Mouse (Mus musculus) midbrain, embryonic 11.5 days (tissue): Measurements from ENCODE around the gene Bbs1. TPM values are rescaled to one million over a fixed set of nuclear protein-coding genes. Genes with fewer than 3 reads are reported as not detected.

Experiments
- ATAC-seq: fragments of 200-750 bp; cut with Nextera tagmentation; 2 replicates; pipeline ENCODE4 v1.8.0; 2017; ENCODE audit warnings: moderate TSS enrichment, moderate library complexity; ENCODE audit not compliant: low FRiP score
- DNase-seq: peaks from one replicate; pipeline ENCODE4 v3.0.0; 2015; ENCODE audit warnings: low spot score; ENCODE audit errors: missing footprints
- H3K27ac ChIP-seq: fragments of 300-500 bp; sonication (generic); 2 replicates; pipeline ENCODE4 v1.5.1; 2014; ENCODE audit warnings: low read depth, low read length
- H3K27me3 ChIP-seq: fragments of 300-500 bp; sonication (generic); 2 replicates; pipeline ENCODE4 v1.6.1; 2014; ENCODE audit warnings: mild to moderate bottlenecking, low read length, moderate library complexity, mixed read lengths; ENCODE audit not compliant: control insufficient read depth, insufficient read depth
- H3K36me3 ChIP-seq: fragments of 300-500 bp; sonication (generic); 2 replicates; pipeline ENCODE4 v1.6.1; 2014; ENCODE audit warnings: mild to moderate bottlenecking, low read length, moderate library complexity, mixed read lengths; ENCODE audit not compliant: control insufficient read depth, insufficient read depth
- H3K4me1 ChIP-seq: fragments of 300-500 bp; sonication (generic); 2 replicates; pipeline ENCODE4 v1.6.1; 2014; ENCODE audit warnings: low read length; ENCODE audit not compliant: control insufficient read depth, insufficient read depth
- H3K4me2 ChIP-seq: fragments of 300-500 bp; sonication (generic); 2 replicates; pipeline ENCODE4 v1.6.1; 2014; ENCODE audit warnings: mild to moderate bottlenecking, moderate library complexity
- H3K4me3 ChIP-seq: fragments of 300-500 bp; sonication (generic); 2 replicates; pipeline ENCODE4 v1.5.1; 2014; ENCODE audit warnings: low read depth, low read length
- H3K9ac ChIP-seq: fragments of 300-500 bp; sonication (generic); 2 replicates; pipeline ENCODE4 v1.6.1; 2014; ENCODE audit warnings: low read length
- H3K9me3 ChIP-seq: fragments of 300-500 bp; sonication (generic); 2 replicates; pipeline ENCODE4 v1.6.1; 2016; ENCODE audit warnings: low read length; ENCODE audit not compliant: control insufficient read depth
- WGBS: fragments of 180-500 bp; shearing (Covaris S2); extraction: QIAGEN DNeasy Blood & Tissue Kit; methylation state at CpG from one replicate; pipeline ENCODE4 v1.1.7; 2014; 5-methylcytosine and 5-hydroxymethylcytosine counted together
- polyA plus RNA-seq: library from polyadenylated mRNA; unstranded; fragments of >200 nt; fragmentation: Nextera tagmentation; extraction: Ambion mirVana; gene quantifications from 2 replicates; pipeline ENCODE4 v1.2.1, GENCODE M21; 2014

Bbs1 gene
- polyA plus RNA-seq, 1 experiment from 2014 or later, result 7.8 TPM

- Histone ChIP-seq H3K4me3 (no peak overlapping the region), H3K27ac (no peak overlapping the region), H3K9me3 (no peaks in the 10 kb centered on the region), H3K9ac (no peak overlapping the region), H3K4me2 (no peak overlapping the region), H3K4me1 (no peaks in the 10 kb centered on the region), H3K36me3 (no peaks in the 10 kb centered on the region), H3K27me3 (no peaks in the 10 kb centered on the region)
- ATAC-seq, result no peak
- 55% methylated on average over 21 of the region's 21 CpGs for WGBS
- no peak for DNase-seq
These were observed 9.5 kb downstream of the Bbs1 start for GRCm38 (mm10) chr19:4896780-4897520.

GRCm38 (mm10) chr19:4891798-4892197 is 14.6 kb downstream of the Bbs1 start:
- Histone ChIP-seq H3K36me3 (no peaks in the 10 kb centered on the region), H3K27ac (no peak overlapping the region), H3K4me2 (no peak overlapping the region), H3K4me1 (no peaks in the 10 kb centered on the region), H3K27me3 (no peaks in the 10 kb centered on the region), H3K4me3 (no peak overlapping the region), H3K9ac (no peak overlapping the region), H3K9me3 (no peaks in the 10 kb centered on the region)
- ATAC-seq, result no peak
- 84% methylated on average over 3 of the region's 3 CpGs for WGBS
- no peak for DNase-seq

DNA sequence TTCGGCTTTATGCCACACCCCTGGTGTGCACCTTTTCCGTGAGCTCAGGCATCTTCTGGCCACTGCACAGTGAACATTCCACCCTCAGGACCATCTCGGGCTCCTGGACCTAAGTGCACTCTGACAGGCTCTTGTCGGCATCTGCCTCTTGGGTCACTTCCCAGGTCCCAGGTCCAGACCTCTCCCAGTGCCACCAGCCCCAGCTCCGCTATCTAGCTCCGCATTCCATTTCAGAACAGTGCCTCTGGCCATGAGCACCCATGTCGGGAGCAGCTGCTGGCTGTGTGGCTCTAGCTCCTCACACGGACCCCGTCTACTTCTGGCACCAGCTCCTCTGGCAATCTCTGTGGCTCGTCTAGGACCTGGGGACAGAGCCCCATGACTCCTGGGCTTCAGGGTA is 16.6 kb downstream of the Bbs1 start:
- Histone ChIP-seq H3K9ac (no peak overlapping the region), H3K27me3 (no peaks in the 10 kb centered on the region), H3K27ac (no peak overlapping the region), H3K36me3 (no peaks in the 10 kb centered on the region), H3K9me3 (no peaks in the 10 kb centered on the region), H3K4me1 (no peaks in the 10 kb centered on the region), H3K4me3 (no peak overlapping the region), H3K4me2 (no peak overlapping the region)
- no peak for DNase-seq
- no peak for ATAC-seq
- 88% methylated on average over 10 of the region's 10 CpGs for WGBS

DNA sequence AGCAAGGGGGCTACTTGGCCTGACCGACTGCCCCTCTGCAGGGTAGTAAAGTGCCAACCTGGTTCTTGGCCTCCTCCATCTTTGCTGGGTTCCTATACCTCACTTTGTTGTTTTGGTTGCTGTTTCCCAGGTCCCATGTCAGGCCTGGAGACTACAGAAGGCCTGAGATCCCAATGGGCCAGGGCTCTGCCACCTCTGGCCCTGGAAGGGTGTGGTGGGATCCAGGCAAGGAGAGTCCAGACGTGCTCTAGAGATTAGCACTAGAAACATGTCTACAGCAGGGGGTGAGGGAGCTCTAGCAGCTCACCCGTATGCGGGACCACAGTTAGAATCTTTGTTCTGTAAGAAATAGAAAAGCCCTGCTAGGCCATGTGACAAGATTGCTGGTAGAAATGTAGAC is 22.5 kb downstream of the Bbs1 start:
- no peak overlapping the region for H3K4me3 ChIP-seq
- H3K9me3 ChIP-seq, result no peaks in the 10 kb centered on the region
- H3K36me3 ChIP-seq, result no peaks in the 10 kb centered on the region
- H3K27ac ChIP-seq, result no peak overlapping the region
- H3K9ac ChIP-seq, result no peak overlapping the region
- DNase-seq, result no peak
- H3K27me3 ChIP-seq, result no peaks in the 10 kb centered on the region
- no peak overlapping the region for H3K4me2 ChIP-seq
- no peak for ATAC-seq
- WGBS, result 82% methylated on average over 4 of the region's 4 CpGs
- no peaks in the 10 kb centered on the region; the same call in 1 of the 2 replicates for H3K4me1 ChIP-seq

- Histone ChIP-seq H3K4me3 (peak overlapping the region; percentile 91), H3K27ac (no peak overlapping the region), H3K9ac (peak overlapping the region; percentile 82), H3K36me3 (no peaks in the 10 kb centered on the region), H3K4me1 (peaks cover 6% of the 10 kb centered on the region), H3K4me2 (peak overlapping the region; percentile 84), H3K27me3 (no peaks in the 10 kb centered on the region), H3K9me3 (no peaks in the 10 kb centered on the region)
- ATAC-seq (no peak), DNase-seq (no peak)
- WGBS, result 71% methylated on average over 10 of the region's 10 CpGs
These were observed 27.1 kb downstream of the Bbs1 start for GRCm38 (mm10) chr19:4879324-4879703.

DNA sequence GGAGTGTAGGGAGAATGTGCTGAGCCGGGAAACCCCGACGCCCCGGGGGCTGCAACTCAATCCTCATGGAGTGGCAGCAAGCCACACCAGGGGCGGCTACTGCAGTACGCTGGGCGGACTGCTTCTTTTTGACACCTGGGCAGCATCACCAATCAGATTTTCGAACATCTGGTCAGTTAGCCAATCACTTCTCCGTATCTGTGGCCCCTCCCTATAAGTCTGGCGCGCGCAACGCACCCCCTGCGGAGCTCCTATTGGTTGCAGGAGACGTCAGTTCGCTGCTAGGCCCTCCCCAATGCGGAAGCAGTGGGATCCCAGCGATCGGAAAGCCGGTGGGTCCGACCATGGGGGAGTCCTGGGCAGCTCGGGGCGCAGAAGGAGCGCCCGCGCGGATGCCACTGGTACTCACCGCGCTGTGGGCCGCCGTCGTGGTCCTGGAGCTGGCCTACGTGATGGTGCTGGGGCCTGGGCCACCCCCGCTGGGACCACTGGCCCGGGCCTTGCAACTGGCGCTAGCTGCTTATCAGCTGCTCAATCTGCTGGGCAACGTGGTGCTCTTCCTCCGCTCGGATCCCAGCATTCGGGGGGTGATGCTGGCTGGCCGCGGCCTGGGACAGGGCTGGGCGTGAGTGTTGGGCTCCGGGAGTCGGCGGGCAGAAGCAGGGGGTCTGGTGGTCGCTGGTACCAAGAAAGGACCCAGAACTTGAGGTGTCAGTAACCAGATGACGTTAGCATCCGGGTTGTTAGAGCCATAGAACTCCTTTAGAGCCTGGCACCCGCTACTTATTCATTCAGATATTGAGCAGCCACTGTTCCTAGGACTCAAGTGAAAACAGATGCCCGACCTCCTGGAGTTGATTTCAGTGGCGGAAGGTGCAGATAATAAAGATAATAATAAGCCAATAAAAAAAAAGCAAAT is 27.8 kb downstream of the Bbs1 start, which contains the start of gene Zdhhc24:
Gene Zdhhc24 (plus strand): TSS at position 264 of the 919 bp plus-strand sequence.
- Histone ChIP-seq H3K9ac (peak within 1 kb of the TSS; percentile 82), H3K4me3 (peak within 1 kb of the TSS; percentile 91), H3K36me3 (no peaks in the 10 kb centered on the region), H3K9me3 (no peaks in the 10 kb centered on the region), H3K4me2 (peak within 1 kb of the TSS; percentile 84), H3K27ac (peak within 1 kb of the TSS; percentile 25; the same call in 1 of the 2 replicates), H3K4me1 (peaks cover 6% of the 10 kb centered on the region), H3K27me3 (no peaks in the 10 kb centered on the region)
- DNase-seq (peak; percentile 99), ATAC-seq (peak; percentile 98)
- WGBS, result 1% methylated on average over 52 of the region's 52 CpGs

DNA sequence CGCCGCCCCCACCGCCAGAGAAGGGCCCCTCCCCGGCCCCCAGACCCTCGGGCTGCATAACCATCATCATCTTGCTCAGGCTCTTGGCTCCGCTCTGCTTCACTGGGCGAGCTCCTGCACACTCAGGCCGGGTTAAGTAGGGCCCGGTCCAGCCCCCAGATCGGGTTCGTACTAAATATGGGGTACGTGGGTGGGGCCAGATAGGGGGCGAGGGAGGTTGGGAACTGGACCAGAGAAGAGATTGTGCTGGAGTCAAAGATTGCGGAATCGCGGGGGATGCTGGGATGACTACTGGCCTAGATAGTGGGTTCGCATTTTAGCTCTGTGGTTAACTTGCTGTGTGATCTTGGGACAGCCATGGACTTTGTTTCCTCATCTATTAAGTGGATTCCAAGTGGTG is 28.6 kb downstream of the Bbs1 start, which contains the start of gene Actn3:
Gene Actn3 (minus strand): TSS at position 125 of the 400 bp plus-strand sequence.
- DNase-seq, result peak; percentile 84
- peak within 1 kb of the TSS; percentile 25; the same call in 1 of the 2 replicates for H3K27ac ChIP-seq
- H3K9ac ChIP-seq, result peak within 1 kb of the TSS; percentile 82
- WGBS, result 4% methylated on average over 17 of the region's 17 CpGs
- H3K4me1 ChIP-seq, result peaks cover 6% of the 10 kb centered on the region
- no peaks in the 10 kb centered on the region for H3K9me3 ChIP-seq
- H3K36me3 ChIP-seq, result no peaks in the 10 kb centered on the region
- peak within 1 kb of the TSS; percentile 84 for H3K4me2 ChIP-seq
- peak within 1 kb of the TSS; percentile 91 for H3K4me3 ChIP-seq
- H3K27me3 ChIP-seq, result no peaks in the 10 kb centered on the region
- peak; percentile 12; the same call in 1 of the 2 replicates for ATAC-seq

GRCm38 (mm10) chr19:4876755-4877154 is 29.7 kb downstream of the Bbs1 start:
- Histone ChIP-seq H3K36me3 (no peaks in the 10 kb centered on the region), H3K27ac (no peak overlapping the region), H3K9me3 (no peaks in the 10 kb centered on the region), H3K4me2 (no peak overlapping the region), H3K27me3 (no peaks in the 10 kb centered on the region), H3K4me3 (no peak overlapping the region), H3K4me1 (peaks cover 6% of the 10 kb centered on the region), H3K9ac (no peak overlapping the region)
- ATAC-seq (no peak), DNase-seq (no peak)
- WGBS, result 67% methylated on average over 3 of the region's 3 CpGs

DNA sequence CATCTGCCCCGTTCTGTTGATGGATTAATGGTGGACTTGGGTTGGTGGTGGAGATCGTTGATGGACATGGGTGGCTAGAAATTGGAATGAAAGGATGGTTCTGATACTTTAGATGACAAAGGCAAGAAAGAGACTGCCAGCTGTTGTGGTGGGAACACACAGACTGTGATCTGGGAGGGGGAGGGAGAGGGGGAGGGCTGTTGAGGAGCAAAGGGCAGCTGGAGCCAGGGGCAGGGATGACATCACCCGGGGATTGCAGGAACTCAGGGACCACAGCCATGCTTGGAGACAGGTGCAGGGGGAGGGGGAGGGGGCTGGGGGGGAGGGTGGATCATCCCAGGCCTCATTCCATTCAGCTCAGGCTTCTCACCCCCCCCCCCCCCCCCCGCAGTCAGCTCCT is 30.2 kb downstream of the Bbs1 start:
- ATAC-seq (no peak), DNase-seq (no peak)
- no peak overlapping the region for H3K4me2 ChIP-seq
- H3K27ac ChIP-seq, result no peak overlapping the region
- no peaks in the 10 kb centered on the region for H3K27me3 ChIP-seq
- H3K4me1 ChIP-seq, result peaks cover 6% of the 10 kb centered on the region
- H3K9me3 ChIP-seq, result no peaks in the 10 kb centered on the region
- no peaks in the 10 kb centered on the region for H3K36me3 ChIP-seq
- H3K4me3 ChIP-seq, result no peak overlapping the region
- no peak overlapping the region for H3K9ac ChIP-seq
- WGBS, result 67% methylated on average over 3 of the region's 4 CpGs
